9 mouse cellular contexts compared by ENCODE assay signal in the genomic region with DNA sequence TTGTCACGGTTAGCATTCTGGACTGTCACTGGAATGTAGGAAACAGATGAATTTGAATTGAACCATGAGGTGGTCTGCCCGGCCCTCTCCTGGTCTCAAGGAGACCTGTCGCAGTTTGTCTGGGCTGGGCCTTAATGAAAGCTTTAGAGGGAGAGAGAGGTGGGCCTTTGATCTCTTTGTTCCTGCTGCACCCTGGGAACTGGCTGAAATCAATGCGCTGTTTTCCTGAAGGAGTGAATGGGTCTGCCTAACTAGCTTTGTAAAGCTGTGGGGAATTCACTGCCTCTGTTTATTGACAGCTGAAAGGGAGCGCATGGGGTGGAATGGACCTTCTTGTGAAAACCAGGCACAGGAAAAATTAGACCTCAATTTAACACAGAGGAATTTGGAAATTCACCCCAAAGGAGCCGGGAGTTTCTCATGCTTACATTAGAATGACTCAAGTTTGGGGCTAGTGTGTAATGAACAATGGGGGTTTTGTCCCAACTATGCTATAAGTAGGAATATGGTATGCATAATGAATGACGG. TPM values are rescaled to one million over a fixed set of nuclear protein-coding genes. Genes with fewer than 3 reads are reported as not detected.
DNase-seq lines count a peak whose midpoint lies in the region; ATAC-seq and TF ChIP-seq lines count a peak whose summit lies in the region.
"Had no signal": no experiment of that assay in that cellular context is flagged by ENCODE, and none has a peak within 500 bp of the region (broad histone marks: within the 10 kb centered on the region; RNA-seq: fewer than 3 reads in every experiment).

No protein-coding gene starts in this region.

- H3K36me3 ChIP-seq in intestine, embryonic 16.5 days (ENCODE audit: control insufficient read depth, insufficient read depth, low read length), result no peaks in the 10 kb centered on the region
- peaks cover 7% of the 10 kb centered on the region; the same call in 1 of the 2 replicates for H3K36me3 ChIP-seq in intestine, postnatal 0 days (ENCODE audit: control insufficient read depth, insufficient read depth)
- H3K36me3 ChIP-seq in hindbrain, embryonic 13.5 days, result no peaks in the 10 kb centered on the region
- no peaks in the 10 kb centered on the region for H3K36me3 ChIP-seq in neural tube, embryonic 12.5 days

- peaks cover 10% of the 10 kb centered on the region for H3K4me1 ChIP-seq in intestine, embryonic 16.5 days (ENCODE audit: control insufficient read depth, insufficient read depth, low read length)
- H3K4me1 ChIP-seq in intestine, postnatal 0 days (replicated peaks; ENCODE audit: control insufficient read depth, insufficient read depth, low read length), result no peaks in the 10 kb centered on the region
- H3K4me1 ChIP-seq in hindbrain, embryonic 13.5 days (replicated peaks), result peaks cover 29% of the 10 kb centered on the region
- peaks cover 33% of the 10 kb centered on the region for H3K4me1 ChIP-seq in neural tube, embryonic 12.5 days

- peak overlapping the region; percentile 55 for H3K27ac ChIP-seq in intestine, embryonic 16.5 days (ENCODE audit: low read length)
- H3K27ac ChIP-seq in intestine, postnatal 0 days (ENCODE audit: low read depth, low read length), result no peak overlapping the region
- H3K27ac ChIP-seq in hindbrain, embryonic 13.5 days, result peak overlapping the region; percentile 55
- H3K27ac ChIP-seq in neural tube, embryonic 12.5 days, result 0 out of 2 replicates have a peak overlapping the region, but pooled peaks have one; percentile 0

- no peaks in the 10 kb centered on the region for H3K27me3 ChIP-seq in intestine, embryonic 16.5 days (replicated peaks; ENCODE audit: control insufficient read depth, insufficient read depth, low read length)
- no peaks in the 10 kb centered on the region for H3K27me3 ChIP-seq in intestine, postnatal 0 days (replicated peaks; ENCODE audit: control insufficient read depth, insufficient read depth, low read length)
- H3K27me3 ChIP-seq in hindbrain, embryonic 13.5 days, result no peaks in the 10 kb centered on the region
- H3K27me3 ChIP-seq in neural tube, embryonic 12.5 days (replicated peaks), result no peaks in the 10 kb centered on the region

- H3K9me3 ChIP-seq in intestine, embryonic 16.5 days (ENCODE audit: control insufficient read depth, low read length), result no peaks in the 10 kb centered on the region
- no peaks in the 10 kb centered on the region for H3K9me3 ChIP-seq in intestine, postnatal 0 days (ENCODE audit: control insufficient read depth)
- H3K9me3 ChIP-seq in hindbrain, embryonic 13.5 days, result no peaks in the 10 kb centered on the region
- H3K9me3 ChIP-seq in neural tube, embryonic 12.5 days, result no peaks in the 10 kb centered on the region

- no peak for TF ChIP-seq CTCF in intestine, postnatal 0 days (IDR thresholded peaks at IDR 0.05; ENCODE audit: low read depth)

- DNase-seq in embryo, embryonic 11.5 days (ENCODE audit: low read depth, low spot score), result peak; percentile 45
- no peak for DNase-seq in cerebellum, adult 8-10 months
- no peak for DNase-seq in cerebellum, postnatal 14 days
- no peak for DNase-seq in right cerebral cortex, adult 18-20 months
- DNase-seq: gastrocnemius, postnatal 25 days had no signal

- 43% methylated on average over 7 of the region's 7 CpGs for WGBS in intestine, embryonic 16.5 days
- 54% methylated on average over 7 of the region's 7 CpGs for WGBS in intestine, postnatal 0 days
- 4% methylated on average over 7 of the region's 7 CpGs for WGBS in hindbrain, embryonic 13.5 days
- 3% methylated on average over 7 of the region's 7 CpGs for WGBS in neural tube, embryonic 12.5 days

- H3K4me3 ChIP-seq in intestine, embryonic 16.5 days (ENCODE audit: low read length), result no peak overlapping the region
- H3K4me3 ChIP-seq in intestine, postnatal 0 days (ENCODE audit: low read depth, low read length), result no peak overlapping the region
- H3K4me3 ChIP-seq in hindbrain, embryonic 13.5 days, result no peak overlapping the region
- H3K4me3 ChIP-seq in neural tube, embryonic 12.5 days, result no peak overlapping the region

- H3K4me2 ChIP-seq in intestine, embryonic 16.5 days (ENCODE audit: low read depth, low read length), result no peak overlapping the region
- H3K4me2 ChIP-seq in intestine, postnatal 0 days (replicated peaks; ENCODE audit: low read depth), result no peak overlapping the region; the same call in 1 of the 2 replicates
- H3K4me2 ChIP-seq in hindbrain, embryonic 13.5 days, result no peak overlapping the region
- no peak overlapping the region for H3K4me2 ChIP-seq in neural tube, embryonic 12.5 days (replicated peaks)

- H3K9ac ChIP-seq in intestine, embryonic 16.5 days (ENCODE audit: low read depth, low read length), result no peak overlapping the region
- H3K9ac ChIP-seq in intestine, postnatal 0 days (ENCODE audit: low read depth, low read length), result no peak overlapping the region
- H3K9ac ChIP-seq in hindbrain, embryonic 13.5 days, result no peak overlapping the region
- no peak overlapping the region; the same call in 1 of the 2 replicates for H3K9ac ChIP-seq in neural tube, embryonic 12.5 days

- ATAC-seq in intestine, embryonic 16.5 days, result no peak
- ATAC-seq in intestine, postnatal 0 days, result no peak
- peak; percentile 81 for ATAC-seq in hindbrain, embryonic 13.5 days (ENCODE audit: low FRiP score)
- peak; percentile 92 for ATAC-seq in neural tube, embryonic 12.5 days (ENCODE audit: low FRiP score, low read depth)

RNA-seq across cellular contexts. Expression of gene Plagl1, which starts 47.8 kb away (rescaled TPM):
- polyA plus RNA-seq in intestine, embryonic 16.5 days (2015; fragmentation: Nextera tagmentation; extraction: Ambion mirVana), result 113 and 119 TPM in 2 replicates
- polyA plus RNA-seq in intestine, postnatal 0 days (2015; fragmentation: Nextera tagmentation; extraction: Ambion mirVana), result 67.6 and 71.6 TPM in 2 replicates
- polyA plus RNA-seq in hindbrain, embryonic 13.5 days (2015; fragmentation: Nextera tagmentation; extraction: Ambion mirVana), result 32.3 and 34.2 TPM in 2 replicates
- polyA plus RNA-seq in neural tube, embryonic 12.5 days (2016; fragmentation: Nextera tagmentation; extraction: Ambion mirVana), result 72.0 and 83.7 TPM in 2 replicates

Comparison
In these comparisons a context has a peak if more than half of its experiments do, and no peak if none do; other contexts are left out.
1. ATAC-seq: peak in hindbrain, embryonic 13.5 days (single experiment) and neural tube, embryonic 12.5 days (single experiment); none in intestine, embryonic 16.5 days (single experiment) and intestine, postnatal 0 days (single experiment).